Mouse (Mus musculus): ENCODE measurements around the gene Ahnak.

DNA sequence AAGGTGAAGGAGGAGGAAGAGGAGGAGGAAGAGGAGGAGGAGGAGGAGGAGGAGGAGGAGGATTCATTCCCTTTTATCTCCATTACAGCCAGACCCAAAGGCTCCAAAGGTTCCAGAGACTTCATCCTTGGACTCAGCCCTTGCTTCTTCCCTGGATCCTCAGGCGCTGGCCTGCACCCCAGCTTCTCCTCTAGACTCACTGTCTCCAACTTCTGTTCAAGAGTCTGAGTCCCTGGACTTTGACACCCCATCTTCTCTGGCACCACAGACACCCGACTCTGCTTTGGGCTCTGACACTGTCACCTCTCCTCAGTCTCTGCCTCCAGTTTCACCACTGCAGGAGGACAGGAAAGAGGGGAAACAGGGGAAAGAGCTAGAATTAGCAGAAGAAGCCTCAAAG lies 26.8 kb upstream of the Ahnak start:
- TF ChIP-seq HCFC1 (IDR thresholded peaks at IDR 0.05; ENCODE audit: borderline replicate concordance, insufficient read depth, low read length) (no peak), ZC3H11A (IDR thresholded peaks at IDR 0.05; ENCODE audit: borderline replicate concordance, low read depth, low read length) (no peak), ZNF384 (IDR thresholded peaks at IDR 0.05; ENCODE audit: low read depth, low read length) (no peak), CHD2 (IDR thresholded peaks at IDR 0.05; ENCODE audit: low read depth, low read length) (no peak)

Data from ES-E14 (cell line).